Mouse (Mus musculus): ENCODE measurements around the gene Plekhm3. TPM values are rescaled to one million over a fixed set of nuclear protein-coding genes. Genes with fewer than 3 reads are reported as not detected.

The Plekhm3 gene
- polyA plus RNA-seq (2011; ENCODE audit: insufficient read depth, insufficient read length, low replicate concordance, missing spikeins), result 2.3 and 4.5 TPM in 2 replicates

DNA sequence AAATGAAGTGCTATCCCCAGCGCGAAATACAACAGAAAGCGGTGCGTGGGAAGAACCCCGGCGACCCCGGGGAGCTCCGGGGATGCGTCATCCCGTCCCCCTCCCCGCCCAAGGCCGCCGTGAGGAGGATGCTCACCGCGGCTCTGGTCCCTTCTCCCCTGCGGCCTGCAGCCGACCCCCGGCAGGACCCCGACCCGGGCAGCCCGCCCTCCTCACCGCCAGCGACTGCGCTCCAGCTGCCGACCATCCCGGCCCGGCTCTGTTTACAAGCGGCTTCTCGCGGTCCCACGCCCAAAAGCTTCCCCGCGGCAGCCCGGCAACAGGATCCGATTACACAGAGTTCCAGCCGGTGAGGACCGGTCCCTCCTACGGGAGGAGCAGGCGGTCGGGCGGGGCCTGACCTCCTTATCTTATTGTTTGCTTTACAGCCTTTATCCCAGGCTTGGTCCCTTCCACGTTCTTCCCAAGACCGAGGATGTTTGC, at the start of gene Plekhm3:
Gene Plekhm3, minus strand, starts transcription at position 346 of the 483 bp plus-strand sequence.
- peak within 1 kb of the TSS; percentile 62 for H3K4me3 ChIP-seq (replicated peaks; ENCODE audit: control insufficient read depth, low read depth, low read length)
- no peaks in the 10 kb centered on the region for H3K4me1 ChIP-seq (ENCODE audit: control insufficient read depth, insufficient read depth, low read length)
- under 1% methylated on average over 43 of the region's 43 CpGs for WGBS
- no peak for TF ChIP-seq CTCF (IDR thresholded peaks at IDR 0.05; ENCODE audit: control insufficient read depth, insufficient read depth, low read length)
- TF ChIP-seq POLR2A (IDR thresholded peaks at IDR 0.05; ENCODE audit: borderline replicate concordance, control insufficient read depth, low read depth, low read length), result peak; percentile 33; the same call in 1 of the 2 replicates
- peak within 1 kb of the TSS; percentile 63; the same call in 1 of the 2 replicates for H3K27ac ChIP-seq (ENCODE audit: control insufficient read depth, insufficient read depth, low read depth, low read length, poor library complexity)

- H3K4me3 ChIP-seq (replicated peaks; ENCODE audit: control insufficient read depth, low read depth, low read length), result no peak overlapping the region
- no peaks in the 10 kb centered on the region for H3K4me1 ChIP-seq (ENCODE audit: control insufficient read depth, insufficient read depth, low read length)
- no peak for TF ChIP-seq CTCF (IDR thresholded peaks at IDR 0.05; ENCODE audit: control insufficient read depth, insufficient read depth, low read length)
- no peak for TF ChIP-seq POLR2A (IDR thresholded peaks at IDR 0.05; ENCODE audit: borderline replicate concordance, control insufficient read depth, low read depth, low read length)
- no peak overlapping the region for H3K27ac ChIP-seq (ENCODE audit: control insufficient read depth, insufficient read depth, low read depth, low read length, poor library complexity)
- 88% methylated on average over 6 of the region's 6 CpGs for WGBS
Observed at GRCm38 (mm10) chr1:65005575-65005974, 49.0 kb upstream of the Plekhm3 start.

- Histone ChIP-seq H3K27ac (ENCODE audit: control insufficient read depth, insufficient read depth, low read depth, low read length, poor library complexity) (no peak overlapping the region), H3K4me3 (replicated peaks; ENCODE audit: control insufficient read depth, low read depth, low read length) (no peak overlapping the region), H3K4me1 (ENCODE audit: control insufficient read depth, insufficient read depth, low read length) (no peaks in the 10 kb centered on the region)
- WGBS, result 77% methylated on average over 4 of the region's 4 CpGs
- no peak for TF ChIP-seq CTCF (IDR thresholded peaks at IDR 0.05; ENCODE audit: control insufficient read depth, insufficient read depth, low read length)
- no peak for TF ChIP-seq POLR2A (IDR thresholded peaks at IDR 0.05; ENCODE audit: borderline replicate concordance, control insufficient read depth, low read depth, low read length)
Observed at GRCm38 (mm10) chr1:65004526-65004925, 47.9 kb upstream of the Plekhm3 start.

GRCm38 (mm10) chr1:64993206-64993605, 36.6 kb upstream of the Plekhm3 start:
- H3K4me1 ChIP-seq (ENCODE audit: control insufficient read depth, insufficient read depth, low read length), result no peaks in the 10 kb centered on the region
- H3K4me3 ChIP-seq (replicated peaks; ENCODE audit: control insufficient read depth, low read depth, low read length), result no peak overlapping the region
- no peak for TF ChIP-seq POLR2A (IDR thresholded peaks at IDR 0.05; ENCODE audit: borderline replicate concordance, control insufficient read depth, low read depth, low read length)
- 63% methylated on average over 4 of the region's 4 CpGs for WGBS
- H3K27ac ChIP-seq (ENCODE audit: control insufficient read depth, insufficient read depth, low read depth, low read length, poor library complexity), result no peak overlapping the region

- Histone ChIP-seq H3K27ac (ENCODE audit: control insufficient read depth, insufficient read depth, low read depth, low read length, poor library complexity) (no peak overlapping the region), H3K4me1 (ENCODE audit: control insufficient read depth, insufficient read depth, low read length) (no peaks in the 10 kb centered on the region; the same call in 1 of the 2 replicates), H3K4me3 (replicated peaks; ENCODE audit: control insufficient read depth, low read depth, low read length) (no peak overlapping the region)
- TF ChIP-seq CTCF (IDR thresholded peaks at IDR 0.05; ENCODE audit: control insufficient read depth, insufficient read depth, low read length) (no peak), POLR2A (IDR thresholded peaks at IDR 0.05; ENCODE audit: borderline replicate concordance, control insufficient read depth, low read depth, low read length) (no peak)
Observed at GRCm38 (mm10) chr1:64988176-64988575, 31.6 kb upstream of the Plekhm3 start.

DNA sequence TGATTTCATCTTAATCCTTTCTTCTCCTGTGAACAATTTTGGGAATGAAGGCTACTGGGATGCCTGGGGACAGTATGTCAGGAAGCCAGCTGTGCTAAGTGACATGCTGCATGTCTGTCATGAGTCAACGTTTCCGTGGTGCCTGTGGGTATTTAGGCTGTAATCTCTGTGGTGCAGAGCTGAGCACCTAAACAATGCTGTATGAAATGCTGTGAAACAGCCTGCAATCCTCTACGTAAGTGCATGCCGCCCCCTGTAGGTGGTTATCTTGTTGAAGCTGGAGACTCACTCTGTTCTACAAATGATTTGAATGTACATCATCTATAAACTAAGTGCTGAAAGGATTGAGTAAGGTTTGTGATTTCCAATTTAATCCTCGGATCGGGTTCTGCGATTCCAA, 29.5 kb upstream of the Plekhm3 start:
- no peaks in the 10 kb centered on the region; the same call in 1 of the 2 replicates for H3K4me1 ChIP-seq (ENCODE audit: control insufficient read depth, insufficient read depth, low read length)
- H3K4me3 ChIP-seq (replicated peaks; ENCODE audit: control insufficient read depth, low read depth, low read length), result no peak overlapping the region
- no peak overlapping the region for H3K27ac ChIP-seq (ENCODE audit: control insufficient read depth, insufficient read depth, low read depth, low read length, poor library complexity)
- WGBS, result 32% methylated on average over 7 of the region's 7 CpGs
- TF ChIP-seq CTCF (IDR thresholded peaks at IDR 0.05; ENCODE audit: control insufficient read depth, insufficient read depth, low read length), result peak; percentile 37
- TF ChIP-seq POLR2A (IDR thresholded peaks at IDR 0.05; ENCODE audit: borderline replicate concordance, control insufficient read depth, low read depth, low read length), result no peak

GRCm38 (mm10) chr1:64983247-64983646, 26.6 kb upstream of the Plekhm3 start:
- TF ChIP-seq CTCF (IDR thresholded peaks at IDR 0.05; ENCODE audit: control insufficient read depth, insufficient read depth, low read length), result no peak
- no peak for TF ChIP-seq POLR2A (IDR thresholded peaks at IDR 0.05; ENCODE audit: borderline replicate concordance, control insufficient read depth, low read depth, low read length)
- H3K4me1 ChIP-seq (ENCODE audit: control insufficient read depth, insufficient read depth, low read length), result no peaks in the 10 kb centered on the region; the same call in 1 of the 2 replicates
- H3K4me3 ChIP-seq (replicated peaks; ENCODE audit: control insufficient read depth, low read depth, low read length), result no peak overlapping the region
- WGBS, result 61% methylated on average over 3 of the region's 3 CpGs
- H3K27ac ChIP-seq (ENCODE audit: control insufficient read depth, insufficient read depth, low read depth, low read length, poor library complexity), result no peak overlapping the region

DNA sequence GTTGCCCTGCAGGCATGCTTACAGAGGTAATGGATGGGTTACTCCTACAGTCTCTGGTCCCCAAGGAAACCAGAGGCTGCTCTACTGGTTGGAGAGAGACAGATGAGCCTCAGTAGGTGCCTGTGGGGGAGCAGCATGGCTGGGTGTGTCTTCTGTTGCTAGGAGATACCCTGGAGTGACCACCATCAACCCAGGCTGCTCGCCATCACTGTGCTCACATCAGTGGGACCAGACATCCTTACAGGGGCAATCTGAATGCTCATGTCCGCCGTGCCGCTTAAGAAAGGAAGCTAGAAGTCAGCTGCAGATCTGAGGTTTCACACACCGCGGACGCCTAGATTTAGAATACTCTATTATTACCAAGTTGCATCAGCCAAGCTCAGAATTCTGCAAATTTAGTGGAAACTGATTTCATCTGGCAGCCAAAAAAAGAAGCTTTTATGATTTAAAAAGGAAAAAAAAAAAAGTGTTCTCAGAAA, 21.7 kb upstream of the Plekhm3 start:
- no peaks in the 10 kb centered on the region for H3K4me1 ChIP-seq (ENCODE audit: control insufficient read depth, insufficient read depth, low read length)
- H3K27ac ChIP-seq (ENCODE audit: control insufficient read depth, insufficient read depth, low read depth, low read length, poor library complexity), result no peak overlapping the region
- no peak overlapping the region for H3K4me3 ChIP-seq (replicated peaks; ENCODE audit: control insufficient read depth, low read depth, low read length)
- 48% methylated on average over 7 of the region's 7 CpGs for WGBS
- TF ChIP-seq CTCF (IDR thresholded peaks at IDR 0.05; ENCODE audit: control insufficient read depth, insufficient read depth, low read length) (no peak), POLR2A (IDR thresholded peaks at IDR 0.05; ENCODE audit: borderline replicate concordance, control insufficient read depth, low read depth, low read length) (no peak)

- no peak for TF ChIP-seq CTCF (IDR thresholded peaks at IDR 0.05; ENCODE audit: control insufficient read depth, insufficient read depth, low read length)
- TF ChIP-seq POLR2A (IDR thresholded peaks at IDR 0.05; ENCODE audit: borderline replicate concordance, control insufficient read depth, low read depth, low read length), result no peak
- WGBS, result 83% methylated on average over 7 of the region's 7 CpGs
Observed at GRCm38 (mm10) chr1:64975346-64975745, 18.7 kb upstream of the Plekhm3 start.

More at GRCm38 (mm10) chr1:64975346-64975745, 18.7 kb upstream of the Plekhm3 start:
- H3K27ac ChIP-seq (ENCODE audit: control insufficient read depth, insufficient read depth, low read depth, low read length, poor library complexity), result no peak overlapping the region
- no peaks in the 10 kb centered on the region for H3K4me1 ChIP-seq (ENCODE audit: control insufficient read depth, insufficient read depth, low read length)
- no peak overlapping the region for H3K4me3 ChIP-seq (replicated peaks; ENCODE audit: control insufficient read depth, low read depth, low read length)
